Mouse (Mus musculus): Measurements from ENCODE around the gene Lrp2. TPM values are rescaled to one million over a fixed set of nuclear protein-coding genes. Genes with fewer than 3 reads are reported as not detected.

Gene Lrp2
- total and polyA plus RNA-seq, 3 experiments = under 0.01 to 0.07 (median 0.01) TPM

- TF ChIP-seq JUN (IDR thresholded peaks at IDR 0.05; ENCODE audit: insufficient read depth, low read depth, low read length) (no peak), ZKSCAN1 (IDR thresholded peaks at IDR 0.05; ENCODE audit: borderline replicate concordance, low read depth, low read length) (no peak), RCOR1 (conservative IDR thresholded peaks at IDR 0.05; ENCODE audit: low read depth, low read length) (no peak), CHD1 (IDR thresholded peaks at IDR 0.05; ENCODE audit: low read depth, low read length) (no peak), MAZ (IDR thresholded peaks at IDR 0.05; ENCODE audit: low read depth, low read length) (no peak), POLR2AphosphoS2 (IDR thresholded peaks at IDR 0.05; ENCODE audit: low read depth, low read length) (no peak), ZC3H11A (IDR thresholded peaks at IDR 0.05; ENCODE audit: low read depth, low read length) (no peak), NELFE (IDR thresholded peaks at IDR 0.05; ENCODE audit: low read depth, low read length) (no peak), MXI1 (IDR thresholded peaks at IDR 0.05; ENCODE audit: low read depth, low read length) (no peak), TBP (conservative IDR thresholded peaks at IDR 0.05; ENCODE audit: low read depth, low read length) (no peak), MAFK (IDR thresholded peaks at IDR 0.05; ENCODE audit: insufficient replicate concordance, low read length) (no peak), MAX (IDR thresholded peaks at IDR 0.05; ENCODE audit: low read length) (no peak), IRF4 (IDR thresholded peaks at IDR 0.05; ENCODE audit: low read depth, low read length) (no peak), CTCF (conservative IDR thresholded peaks at IDR 0.05 in 1 of 2, IDR thresholded peaks at IDR 0.05 in 1 of 2; ENCODE audit: low read depth in 2 of 2, low read length in 2 of 2) (no peak), RAD21 (IDR thresholded peaks at IDR 0.05; ENCODE audit: low read depth, low read length) (no peak), MEF2A (IDR thresholded peaks at IDR 0.05; ENCODE audit: borderline replicate concordance, low read depth, low read length) (no peak), TCF12 (IDR thresholded peaks at IDR 0.05; ENCODE audit: low read depth, low read length) (no peak), MYC (IDR thresholded peaks at IDR 0.05; ENCODE audit: low read depth, low read length) (no peak), BHLHE40 (IDR thresholded peaks at IDR 0.05; ENCODE audit: low read depth, low read length) (no peak), SMC3 (IDR thresholded peaks at IDR 0.05; ENCODE audit: low read depth, low read length) (no peak)
- H3K27me3 ChIP-seq (replicated peaks) = no peaks in the 10 kb centered on the region
- H3K9ac ChIP-seq (ENCODE audit: insufficient read depth, low read depth) = no peak overlapping the region
- peaks cover 0 to 7% of the 10 kb centered on the region in 2 experiments; a peak in 2 of 4 replicates for H3K4me1 ChIP-seq (ENCODE audit: control insufficient read depth in 1 of 2, insufficient read depth in 2 of 2)
- in situ Hi-C loops (cut with MboI; ENCODE audit: low pct_ligation_motif_present, low pct_unique_long_range_greater_than_20kb, low sequenced_read_pairs) (no loop called here), dilution Hi-C loops (cut with MboI; ENCODE audit: extremely low pct_ligation_motif_present, extremely low pct_unique_long_range_greater_than_20kb, low sequenced_read_pairs) (no loop called here)
- H3K79me2 ChIP-seq (replicated peaks; ENCODE audit: control insufficient read depth, extremely low read depth, insufficient read depth, poor library complexity, severe bottlenecking) = no peaks in the 10 kb centered on the region
- H3K9me3 ChIP-seq (replicated peaks; ENCODE audit: low read length) = no peaks in the 10 kb centered on the region
- no peak overlapping the region for H3K27ac ChIP-seq (ENCODE audit: insufficient read depth, low read depth)
- no peaks in the 10 kb centered on the region for H3K36me3 ChIP-seq (replicated peaks in 1 of 2; ENCODE audit: control insufficient read depth in 1 of 2, insufficient read depth in 1 of 2, low read length in 1 of 2)
- no peak overlapping the region for H3K4me3 ChIP-seq (replicated peaks in 1 of 3; ENCODE audit: low read depth in 2 of 3, low read length in 2 of 3, poor library complexity in 1 of 3)
- peak overlapping the region; percentile 16; the same call in 1 of the 2 replicates for H3K4me2 ChIP-seq (ENCODE audit: insufficient read depth, low read depth, poor library complexity, severe bottlenecking)
- DNase-seq (ENCODE audit: extremely low read depth) = no peak
Observed at GRCm38 (mm10) chr2:69414539-69414938, 171.3 kb downstream of the Lrp2 start.

- Histone ChIP-seq H3K9me3 (replicated peaks; ENCODE audit: low read length) (no peaks in the 10 kb centered on the region), H3K9ac (ENCODE audit: insufficient read depth, low read depth) (no peak overlapping the region), H3K4me1 (ENCODE audit: control insufficient read depth in 1 of 2, insufficient read depth in 2 of 2) (no peaks in the 10 kb centered on the region), H3K79me2 (replicated peaks; ENCODE audit: control insufficient read depth, extremely low read depth, insufficient read depth, poor library complexity, severe bottlenecking) (no peaks in the 10 kb centered on the region), H3K36me3 (replicated peaks in 1 of 2; ENCODE audit: control insufficient read depth in 1 of 2, insufficient read depth in 1 of 2, low read length in 1 of 2) (no peaks in the 10 kb centered on the region), H3K4me3 (replicated peaks in 1 of 3; ENCODE audit: low read depth in 2 of 3, low read length in 2 of 3, poor library complexity in 1 of 3) (no peak overlapping the region), H3K27me3 (replicated peaks) (no peaks in the 10 kb centered on the region), H3K27ac (ENCODE audit: insufficient read depth, low read depth) (no peak overlapping the region), H3K4me2 (ENCODE audit: insufficient read depth, low read depth, poor library complexity, severe bottlenecking) (no peak overlapping the region)
- no peak for DNase-seq (ENCODE audit: extremely low read depth)
- dilution Hi-C loops (cut with MboI; ENCODE audit: extremely low pct_ligation_motif_present, extremely low pct_unique_long_range_greater_than_20kb, low sequenced_read_pairs) = no loop called here
- TF ChIP-seq SMC3 (IDR thresholded peaks at IDR 0.05; ENCODE audit: low read depth, low read length) (no peak), CHD2 (IDR thresholded peaks at IDR 0.05; ENCODE audit: low read length) (no peak), IRF4 (IDR thresholded peaks at IDR 0.05; ENCODE audit: low read depth, low read length) (no peak), HCFC1 (IDR thresholded peaks at IDR 0.05; ENCODE audit: low read depth, low read length) (no peak), ZC3H11A (IDR thresholded peaks at IDR 0.05; ENCODE audit: low read depth, low read length) (no peak), POLR2A (IDR thresholded peaks at IDR 0.05; ENCODE audit: low read depth, low read length) (no peak), ZKSCAN1 (IDR thresholded peaks at IDR 0.05; ENCODE audit: borderline replicate concordance, low read depth, low read length) (no peak), ELF1 (IDR thresholded peaks at IDR 0.05; ENCODE audit: low read depth, low read length) (no peak), E2F4 (IDR thresholded peaks at IDR 0.05; ENCODE audit: insufficient replicate concordance, low read depth, low read length) (no peak), PAX5 (IDR thresholded peaks at IDR 0.05; ENCODE audit: low read length) (no peak), POLR2AphosphoS2 (IDR thresholded peaks at IDR 0.05; ENCODE audit: low read depth, low read length) (no peak), SIN3A (IDR thresholded peaks at IDR 0.05; ENCODE audit: low read length) (no peak), CHD1 (IDR thresholded peaks at IDR 0.05; ENCODE audit: low read depth, low read length) (no peak), RAD21 (IDR thresholded peaks at IDR 0.05; ENCODE audit: low read depth, low read length) (no peak), MXI1 (IDR thresholded peaks at IDR 0.05; ENCODE audit: low read depth, low read length) (no peak)
- in situ Hi-C loops (cut with MboI; ENCODE audit: low pct_ligation_motif_present, low pct_unique_long_range_greater_than_20kb, low sequenced_read_pairs) = no loop called here
Observed at GRCm38 (mm10) chr2:69405692-69406091, 180.2 kb downstream of the Lrp2 start.
